Mouse (Mus musculus) kidney, adult 2 months (tissue): ENCODE results near the gene Hdgfl2.

Experiments
- CTCF ChIP-seq: fragments of 200-500 bp; conservative IDR thresholded peaks from 2 replicates; pipeline ENCODE4 v1.5.1; 2011; ENCODE audit warnings: low read depth, mild to moderate bottlenecking, control low read depth, low read length, moderate library complexity, mixed read lengths; ENCODE audit not compliant: insufficient read depth, insufficient read length
- POLR2A ChIP-seq: fragments of 200-500 bp; IDR thresholded peaks from one replicate; pipeline ENCODE4 v1.6.1; 2011; ENCODE audit warnings: low read depth, low read length, control low read depth

DNA sequence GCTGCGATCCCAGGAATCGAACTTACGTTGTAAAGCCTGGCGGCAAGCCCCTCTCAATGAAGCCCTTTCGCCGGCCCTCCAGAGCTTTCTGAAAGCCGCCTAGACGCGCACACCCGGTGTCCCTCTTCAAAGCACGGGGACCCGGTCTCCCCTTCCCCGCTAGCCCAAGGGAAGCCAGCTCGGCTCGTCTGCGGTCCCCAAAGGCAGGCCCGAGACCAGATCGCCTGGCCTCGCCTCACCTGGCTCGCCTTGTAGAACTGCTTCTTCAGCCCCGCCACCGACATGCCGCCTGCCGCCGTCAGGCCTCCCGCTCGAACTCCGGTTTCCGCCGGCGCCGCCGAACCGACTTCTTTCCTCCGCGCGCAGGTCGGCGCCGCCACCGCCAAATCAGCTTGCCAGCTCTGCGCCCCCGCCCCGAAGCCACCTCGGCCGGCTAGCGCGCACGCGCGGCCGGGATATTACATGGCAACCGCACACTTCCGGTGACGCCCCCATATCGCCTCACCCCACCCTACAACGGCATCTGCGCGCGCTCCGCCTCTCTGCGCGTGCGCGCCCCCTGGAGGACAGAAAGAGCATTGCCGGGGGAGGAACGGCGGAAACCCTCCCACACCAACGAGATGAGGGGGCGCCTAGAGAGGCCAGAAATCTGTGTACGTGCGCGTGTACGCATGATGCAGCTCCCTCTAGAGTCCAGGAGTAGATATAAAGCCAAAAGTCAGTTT lies 43.1 kb upstream of the Hdgfl2 start, which contains the start of gene Sh3gl1:
- TF ChIP-seq POLR2A: peak; percentile 60
- TF ChIP-seq CTCF: peak; percentile 96; the same call in 1 of the 2 replicates
